Mouse (Mus musculus): ENCODE measurements around the gene Tshz3.
A peak's percentile ranks its signal among the peaks of the same experiment; 100 is the strongest.

The Tshz3 gene

DNA sequence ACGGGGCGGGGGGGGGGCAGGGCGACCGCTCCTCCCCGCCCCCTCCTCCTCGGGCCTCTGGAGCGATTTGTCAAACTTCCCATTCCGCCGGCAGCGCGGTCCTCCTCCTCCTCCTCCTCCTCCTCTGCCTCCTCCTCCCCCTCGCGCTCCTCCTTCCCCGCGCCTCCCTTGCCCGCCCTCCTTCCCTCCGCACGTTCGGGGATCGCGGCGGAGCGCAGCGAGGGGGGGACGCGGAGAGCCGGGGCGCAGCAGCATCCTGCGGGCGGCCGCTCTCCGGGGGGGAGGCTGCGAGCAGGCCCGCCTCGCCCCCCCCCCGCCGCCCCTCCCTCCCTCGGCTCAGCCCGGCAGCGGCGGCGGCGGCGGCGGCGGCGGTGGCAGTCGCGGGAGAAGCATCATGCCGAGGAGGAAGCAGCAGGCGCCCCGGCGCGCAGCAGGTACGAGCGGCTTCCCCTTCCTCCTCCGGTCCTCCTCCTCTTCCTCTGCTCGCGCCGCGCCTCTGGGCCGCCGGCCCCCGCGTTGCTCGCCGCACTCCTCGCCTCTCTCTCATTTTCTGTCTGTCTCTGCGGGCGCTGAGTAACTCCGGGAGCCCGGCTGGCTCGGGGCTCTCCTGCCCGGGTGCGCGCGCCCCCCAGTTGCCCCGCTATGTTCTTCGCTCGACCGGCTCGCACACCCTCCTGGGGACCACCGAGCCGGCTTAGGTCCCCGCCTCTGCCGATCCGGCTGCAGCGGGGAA lies at the start of gene Tshz3:
Tshz3 (plus strand) TSS at position 263 of the 733 bp plus-strand sequence.
- DNase-seq = peak; percentile 43 to 46

DNA sequence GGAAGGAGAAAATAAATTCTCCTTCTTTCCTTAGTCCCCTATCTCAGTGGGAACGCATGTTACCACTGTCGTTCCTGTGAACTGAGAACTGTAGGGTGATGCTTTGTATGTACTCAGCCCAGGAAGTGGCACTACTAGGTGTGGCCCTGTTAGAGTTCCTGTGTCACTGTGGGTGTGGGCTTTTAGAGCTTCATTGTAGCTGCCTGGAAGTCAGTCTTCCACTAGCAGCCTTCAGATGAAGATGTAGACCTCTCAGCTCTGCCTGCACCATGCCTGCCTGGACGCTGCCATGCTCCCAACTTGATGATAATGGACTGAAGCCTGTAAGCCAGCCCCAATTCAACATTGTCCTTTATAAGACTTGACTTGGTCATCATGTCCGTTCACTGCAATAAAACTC lies 42.0 kb upstream of the Tshz3 start:
- no peak for DNase-seq

DNA sequence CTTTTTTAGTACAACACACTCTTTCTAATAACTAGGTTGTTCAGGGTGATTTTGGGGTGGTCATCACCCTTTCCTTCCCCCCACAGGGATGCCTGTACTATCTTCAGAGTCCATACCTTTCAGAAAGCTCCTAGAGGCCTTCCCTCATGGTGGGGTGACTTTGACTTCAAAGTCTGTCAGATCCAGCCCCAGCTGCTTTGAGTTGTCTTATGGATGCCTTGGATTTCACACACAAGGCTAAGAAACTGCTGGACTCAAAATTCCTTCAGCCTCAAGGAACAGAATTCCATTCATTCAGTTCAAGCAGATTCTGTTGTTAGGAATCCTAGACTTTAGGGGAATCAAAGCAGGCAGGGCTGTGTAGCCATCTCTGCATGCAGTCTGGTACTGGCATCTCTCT lies 41.5 kb upstream of the Tshz3 start:
- no peak for DNase-seq

DNA sequence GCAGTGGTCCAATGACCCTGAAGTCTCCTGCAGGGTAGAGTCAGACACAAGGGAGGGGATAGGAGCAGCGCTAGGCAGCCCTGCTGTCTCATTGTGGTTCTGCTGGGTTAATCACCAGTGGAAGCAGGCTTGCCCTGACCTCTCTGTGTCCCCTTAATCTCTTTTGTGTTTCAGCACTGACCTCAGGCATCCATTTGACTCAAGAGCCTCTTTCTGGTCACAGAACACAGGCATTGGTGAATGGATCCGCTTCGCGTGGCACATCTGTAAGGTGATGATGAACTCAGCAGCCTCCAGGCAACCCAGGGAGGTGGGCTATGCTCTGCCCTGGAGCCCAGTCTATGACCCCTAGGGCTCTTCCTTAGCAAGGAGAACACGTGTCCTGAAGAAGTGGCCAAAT lies 39.6 kb upstream of the Tshz3 start:
- no peak for DNase-seq

DNA sequence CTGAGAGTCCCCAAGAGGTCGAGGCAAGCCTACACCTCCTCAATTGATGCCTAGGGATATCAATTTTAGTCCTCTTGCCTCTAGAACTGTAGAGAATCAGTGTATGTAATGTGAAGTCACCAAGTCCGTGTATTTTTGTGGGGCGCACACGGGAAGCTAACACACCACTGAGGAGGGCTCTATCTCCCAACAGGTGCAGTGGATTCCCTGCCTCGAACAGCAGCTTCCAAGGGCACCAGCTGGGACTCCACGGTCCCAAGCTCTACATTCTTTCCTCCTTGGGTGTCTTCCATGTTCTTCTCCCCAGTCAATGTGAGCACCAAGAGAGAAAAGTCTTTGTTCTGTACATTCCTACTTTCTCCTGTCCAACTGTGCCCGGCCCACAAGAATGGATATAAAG lies 38.7 kb upstream of the Tshz3 start:
- no peak for DNase-seq

DNA sequence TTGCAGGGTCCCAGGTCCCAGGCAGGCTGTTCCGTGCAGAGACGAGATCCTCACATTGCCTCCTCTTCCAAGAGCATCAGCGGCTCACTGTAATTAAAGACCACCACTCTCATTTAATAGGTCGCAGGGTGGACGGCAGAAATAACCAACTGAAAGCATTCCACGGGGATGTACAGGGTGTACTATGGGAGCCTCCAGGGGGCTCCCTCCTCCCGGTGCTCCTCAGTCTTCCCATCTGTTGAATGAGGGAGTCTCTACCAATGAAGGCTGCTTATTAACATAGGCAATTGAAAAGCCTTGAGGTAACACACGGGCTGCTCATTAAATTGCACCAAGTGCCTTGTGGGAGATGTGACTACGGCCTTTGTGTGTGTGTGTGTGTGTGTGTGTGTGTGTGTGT lies 37.3 kb upstream of the Tshz3 start:
- DNase-seq = no peak

DNA sequence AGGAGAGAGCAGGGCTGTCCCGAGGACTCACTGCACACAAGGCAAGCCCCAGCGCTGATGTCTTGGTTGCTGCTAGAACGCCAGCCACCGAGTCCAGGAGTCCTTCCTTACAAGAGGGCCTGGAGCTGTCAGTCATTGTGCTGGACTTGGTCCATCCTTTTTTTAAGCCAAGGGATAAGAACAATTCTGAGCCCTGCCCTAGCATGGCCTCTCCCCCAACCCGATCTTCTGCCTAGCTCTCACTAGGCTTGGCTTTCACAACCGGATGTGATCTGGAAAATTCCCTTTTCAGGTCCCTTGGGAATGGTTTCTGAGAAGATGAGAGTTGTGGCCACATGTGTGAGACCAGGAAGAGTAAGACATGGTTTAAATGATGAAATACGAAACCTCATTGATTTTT lies 34.5 kb upstream of the Tshz3 start:
- peak in 1 of 2 experiments; percentile 1 for DNase-seq

DNA sequence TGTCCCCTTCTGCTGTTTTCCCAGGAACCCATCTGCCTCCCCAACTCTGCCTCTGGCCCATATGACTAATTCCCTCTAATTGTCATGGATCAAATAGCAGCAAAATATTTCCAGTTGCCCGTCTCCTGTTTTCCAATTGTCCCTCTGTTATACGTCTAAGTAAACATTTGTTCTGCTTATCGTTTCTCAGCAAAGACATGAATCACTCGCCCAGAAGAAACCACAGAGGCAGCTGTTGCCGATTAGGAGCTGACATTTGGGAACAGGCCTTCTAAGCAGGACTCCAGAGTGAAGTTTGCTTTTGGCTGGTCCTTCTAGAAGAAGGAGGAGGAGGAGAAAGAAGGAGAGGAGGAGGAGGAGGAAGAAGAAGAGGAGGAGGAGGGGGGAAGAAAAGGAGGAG lies 30.2 kb upstream of the Tshz3 start:
- DNase-seq = no peak

DNA sequence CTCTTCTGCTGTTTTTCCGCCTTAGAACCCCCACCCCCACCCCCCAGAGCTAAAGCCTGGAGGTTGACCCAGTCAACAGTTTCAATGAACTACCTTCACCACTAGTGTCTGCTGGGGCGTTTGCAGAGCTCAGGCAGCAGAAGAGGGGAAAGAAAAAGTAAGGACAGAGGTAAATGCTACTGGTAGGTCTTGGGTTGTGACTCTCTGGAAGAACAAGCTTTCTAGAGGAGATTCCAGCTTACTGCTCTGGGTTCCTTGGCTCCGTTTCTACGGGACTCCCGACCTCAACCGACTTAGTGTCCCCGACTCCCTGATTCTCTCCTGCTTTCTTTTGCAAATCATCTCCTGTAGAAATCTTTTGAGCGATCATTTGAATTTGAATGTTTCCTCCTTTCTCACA lies 19.9 kb upstream of the Tshz3 start:
- no peak for DNase-seq

DNA sequence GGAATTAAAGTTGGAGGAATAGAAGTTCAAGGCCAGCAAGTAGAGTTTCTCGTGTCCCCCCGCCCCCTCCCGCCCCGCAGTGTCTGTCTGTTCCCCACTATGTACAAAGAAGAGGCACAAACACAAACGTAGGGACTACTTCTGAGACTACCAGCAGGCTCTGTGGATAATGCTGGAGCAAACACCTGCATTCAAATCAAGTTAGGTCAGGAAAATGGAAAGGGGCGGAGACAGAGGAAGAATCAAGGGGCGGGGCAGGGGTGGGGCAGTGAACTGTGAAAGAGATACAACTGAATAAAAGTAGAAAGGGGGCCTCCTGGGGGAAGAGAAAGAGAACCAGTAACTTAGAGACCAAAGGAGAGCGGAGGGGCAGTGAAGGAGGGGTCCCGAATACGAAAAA lies 19.4 kb upstream of the Tshz3 start:
- DNase-seq = no peak

DNA sequence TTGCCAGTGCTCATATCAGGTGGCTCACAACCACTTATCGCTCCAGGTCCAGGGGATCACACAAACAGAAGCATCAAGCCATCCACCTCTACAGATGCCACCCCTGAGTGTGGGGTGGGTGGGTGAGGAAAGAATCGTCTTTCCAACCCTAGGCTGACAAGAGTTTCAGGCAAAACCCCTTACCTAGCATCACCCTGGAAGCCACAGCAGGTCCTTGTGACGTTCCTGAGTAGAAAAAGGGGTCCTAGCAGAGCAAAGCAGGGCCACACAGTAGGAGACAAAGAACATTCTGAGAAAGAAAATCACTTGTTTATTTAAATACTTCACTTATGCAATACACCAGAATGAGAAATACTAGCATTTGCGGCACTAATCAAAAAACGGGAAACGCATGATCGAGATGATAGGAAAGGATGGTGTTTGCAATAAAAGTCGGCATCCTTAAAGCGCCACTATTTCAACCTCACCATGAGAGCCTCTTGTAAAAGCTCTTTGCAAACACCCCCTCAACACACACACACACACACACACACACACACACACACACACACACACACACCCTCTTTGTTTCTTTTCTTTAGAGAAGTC lies 18.8 kb upstream of the Tshz3 start:
- no peak for DNase-seq

DNA sequence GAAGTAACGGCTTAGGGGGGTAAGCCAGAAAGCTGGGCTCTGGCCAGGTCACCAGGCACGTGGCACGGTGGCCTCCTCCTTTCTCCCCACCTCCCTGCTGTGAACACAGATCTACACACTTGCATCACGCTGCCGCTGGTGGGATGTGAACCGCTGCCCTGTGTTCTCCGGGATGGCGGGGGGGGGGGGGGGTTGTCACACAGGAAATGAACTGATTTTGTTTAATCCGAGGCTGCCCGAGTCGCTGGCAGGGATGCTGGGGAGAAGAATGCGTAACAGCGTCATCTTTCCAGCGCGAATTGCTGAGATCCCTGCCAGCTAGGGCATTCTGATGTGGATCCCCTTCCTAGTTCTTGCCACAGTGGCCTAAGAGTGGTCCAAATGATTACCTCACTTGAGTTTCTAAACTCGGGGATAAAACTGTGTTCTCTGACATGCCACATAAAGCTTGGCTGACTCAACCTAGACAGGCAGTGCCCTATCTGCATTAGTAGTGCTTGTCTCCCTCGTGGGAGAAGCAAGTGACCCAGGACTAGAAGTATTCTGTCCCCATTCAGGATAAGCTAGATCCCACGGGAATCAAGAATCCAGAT lies 18.0 kb upstream of the Tshz3 start:
- no peak for DNase-seq

DNA sequence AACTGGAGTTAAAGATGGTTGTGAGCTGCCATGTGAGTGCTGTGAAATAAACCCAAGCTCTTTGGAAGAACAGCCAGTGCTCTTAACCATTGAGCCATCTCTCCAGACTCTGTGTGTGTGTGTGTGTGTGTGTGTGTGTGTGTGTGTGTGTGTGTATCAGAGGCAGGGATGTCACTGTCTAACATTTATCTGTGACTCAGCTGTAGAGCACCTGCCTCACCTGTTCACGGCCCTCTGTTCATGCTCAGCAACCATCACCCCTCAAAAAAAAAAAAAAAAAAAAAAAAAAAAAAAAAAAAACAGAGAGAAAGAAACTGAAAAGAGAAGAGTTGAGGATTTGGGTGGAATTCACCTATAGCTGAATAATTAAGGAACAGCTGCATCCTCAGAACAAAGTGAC lies 10.4 kb upstream of the Tshz3 start:
- no peak for DNase-seq

DNA sequence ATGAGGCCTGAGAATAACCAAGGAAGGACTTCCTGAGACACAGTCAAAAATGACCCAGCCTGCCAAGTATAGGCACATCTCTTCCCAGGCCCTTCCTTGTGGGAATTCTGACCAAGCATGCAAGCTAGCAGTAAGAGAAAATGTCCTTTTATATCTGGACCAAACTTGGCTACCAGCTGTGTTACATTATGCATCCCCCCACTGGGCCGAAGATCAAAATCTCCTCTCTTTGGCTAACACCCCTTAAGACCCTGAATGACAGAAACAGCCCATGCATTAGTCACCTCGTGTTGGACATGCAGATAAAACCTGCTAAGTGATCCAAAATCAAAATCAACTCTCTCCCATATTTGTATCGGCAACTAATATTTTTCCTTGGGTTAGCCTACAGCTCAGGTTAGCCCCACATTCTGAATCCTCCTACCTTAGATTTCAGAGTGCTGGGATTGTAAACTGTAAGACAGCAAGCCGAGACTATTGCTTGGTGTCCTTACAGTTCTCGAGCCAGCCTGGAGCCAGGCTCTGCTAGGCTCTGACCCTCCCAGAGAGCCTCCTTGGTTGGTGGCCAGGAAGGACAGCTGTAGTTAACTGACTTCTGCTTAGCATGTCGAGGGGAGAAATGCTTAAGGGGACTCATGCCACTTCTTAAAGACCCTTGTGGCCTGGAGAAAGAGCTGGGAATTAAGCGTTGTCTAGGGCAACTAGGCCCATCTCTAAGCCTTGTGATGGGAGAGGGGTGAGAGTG lies 8.7 kb upstream of the Tshz3 start:
- no peak for DNase-seq

DNA sequence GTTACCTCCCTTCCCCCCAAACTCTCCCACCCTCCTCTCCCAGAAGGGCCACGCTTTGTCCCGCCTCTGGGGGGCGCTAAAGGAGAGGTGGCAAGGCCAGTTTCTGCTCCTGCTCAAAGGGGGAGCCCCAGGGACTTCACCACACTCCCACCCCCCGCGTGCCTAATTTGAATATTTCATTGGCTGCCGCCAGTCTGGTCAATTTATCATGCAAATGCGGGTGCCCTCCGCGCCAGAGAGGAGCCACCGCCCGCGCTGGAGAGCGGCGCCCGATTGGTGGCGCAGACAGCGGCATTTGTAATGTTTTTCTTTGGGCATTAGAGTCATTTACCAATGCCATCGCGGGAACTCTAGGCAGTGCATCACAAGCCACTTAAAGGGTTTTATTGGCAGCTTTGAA lies 7.4 kb upstream of the Tshz3 start:
- no peak for DNase-seq

DNA sequence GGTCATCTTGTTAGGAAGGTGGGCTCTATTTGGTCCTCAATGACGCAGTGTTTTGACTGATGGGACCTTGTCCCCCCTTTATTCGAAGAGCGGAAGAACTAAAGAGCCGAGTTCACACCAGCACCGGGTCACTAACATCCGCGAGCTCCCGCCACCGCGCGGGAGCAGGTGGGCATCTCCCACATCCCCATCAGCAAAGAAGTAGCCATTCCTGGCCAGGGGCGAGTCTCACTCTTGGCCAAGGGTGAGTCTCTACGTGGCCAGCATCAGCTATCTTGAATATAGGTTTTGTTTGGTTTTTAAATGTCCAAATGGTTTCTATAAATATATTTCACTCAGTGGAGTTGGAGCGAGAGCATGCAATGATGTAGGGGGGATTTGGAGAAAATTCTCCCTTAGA lies 6.3 kb upstream of the Tshz3 start:
- no peak for DNase-seq

DNA sequence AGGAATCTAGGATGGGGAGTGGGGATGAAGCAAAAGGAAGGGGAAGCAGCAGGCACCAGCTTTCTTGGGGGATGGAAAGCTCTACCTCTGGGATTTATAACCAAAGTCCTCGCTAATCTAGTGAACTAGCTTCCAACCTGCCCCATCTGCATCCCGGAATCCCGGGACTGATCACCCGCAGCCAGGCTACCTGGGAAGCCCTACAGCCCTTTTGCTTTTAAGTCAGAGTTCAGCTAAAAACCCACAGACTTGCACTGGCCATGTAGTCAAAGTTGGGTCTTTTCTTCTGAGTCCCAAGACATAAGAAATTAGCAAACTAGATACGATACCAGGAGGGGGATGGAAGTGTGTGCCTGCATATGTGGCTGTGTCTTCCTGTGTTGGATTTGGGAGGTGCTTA lies 5.5 kb upstream of the Tshz3 start:
- no peak for DNase-seq

DNA sequence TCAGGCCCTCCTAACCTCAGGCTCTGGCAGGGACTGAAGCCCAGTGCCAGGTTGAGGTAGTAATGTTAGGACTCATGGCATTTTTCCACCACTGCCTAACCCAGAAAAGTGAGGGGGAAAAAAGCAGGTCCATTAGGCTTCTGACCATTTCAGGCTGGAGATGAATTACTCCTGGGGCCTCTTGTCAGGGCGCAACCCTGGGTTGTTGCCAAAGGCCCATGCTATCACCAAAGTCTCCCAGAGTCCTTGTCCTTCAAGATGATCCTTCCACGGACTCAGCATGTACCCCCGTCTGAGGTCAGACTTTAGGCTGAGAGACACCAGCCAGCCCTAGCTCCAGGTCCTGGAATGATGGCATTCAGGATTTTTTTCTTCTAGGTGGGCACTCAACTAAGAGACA lies 4.8 kb upstream of the Tshz3 start:
- DNase-seq = no peak

DNA sequence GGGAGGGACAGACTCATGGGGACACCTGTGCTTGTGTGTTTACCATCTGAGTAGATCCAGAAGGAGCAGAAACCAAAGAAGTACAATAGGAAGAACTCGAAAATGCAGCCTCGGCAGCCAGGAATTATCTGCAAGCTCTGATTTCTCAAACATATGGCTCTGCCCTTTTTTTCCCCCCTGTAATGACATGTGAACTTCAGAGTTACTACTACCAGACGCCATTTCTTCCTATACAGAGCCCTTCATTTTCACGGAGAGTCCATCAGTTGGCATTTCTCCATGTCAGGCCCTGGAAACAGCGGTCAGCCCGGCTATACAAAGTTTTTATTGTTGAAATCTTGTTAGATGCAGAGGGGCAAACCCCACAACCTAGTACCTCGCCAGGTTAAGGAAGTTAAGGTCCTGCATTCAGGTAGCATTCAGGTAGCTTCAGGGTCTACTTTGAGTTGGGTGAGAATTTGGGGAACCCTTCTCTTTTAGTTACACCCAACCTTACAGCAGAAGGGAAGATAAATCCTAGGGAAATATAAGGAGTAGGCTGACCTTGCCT lies 3.2 kb upstream of the Tshz3 start:
- no peak for DNase-seq

DNA sequence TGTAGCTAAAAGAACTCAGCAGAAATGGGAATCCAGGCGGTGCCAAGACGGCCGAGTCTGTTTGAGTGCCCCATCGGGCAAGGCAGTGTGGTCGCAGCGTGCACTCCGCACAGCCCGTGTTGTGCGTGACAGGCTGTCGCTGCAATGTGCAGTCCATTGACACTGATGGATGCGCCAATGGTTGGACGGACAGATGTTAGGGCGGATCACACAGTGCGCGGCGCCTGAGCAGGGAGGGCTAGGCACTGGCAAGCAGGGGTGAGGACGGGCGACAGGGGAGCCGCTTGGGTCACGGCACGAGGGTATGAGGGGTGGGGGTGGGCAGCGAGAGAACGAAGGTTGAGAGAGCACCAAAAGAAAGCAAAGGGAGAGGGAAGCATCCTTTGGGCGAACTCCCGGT lies 2.6 kb upstream of the Tshz3 start:
- no peak for DNase-seq

DNA sequence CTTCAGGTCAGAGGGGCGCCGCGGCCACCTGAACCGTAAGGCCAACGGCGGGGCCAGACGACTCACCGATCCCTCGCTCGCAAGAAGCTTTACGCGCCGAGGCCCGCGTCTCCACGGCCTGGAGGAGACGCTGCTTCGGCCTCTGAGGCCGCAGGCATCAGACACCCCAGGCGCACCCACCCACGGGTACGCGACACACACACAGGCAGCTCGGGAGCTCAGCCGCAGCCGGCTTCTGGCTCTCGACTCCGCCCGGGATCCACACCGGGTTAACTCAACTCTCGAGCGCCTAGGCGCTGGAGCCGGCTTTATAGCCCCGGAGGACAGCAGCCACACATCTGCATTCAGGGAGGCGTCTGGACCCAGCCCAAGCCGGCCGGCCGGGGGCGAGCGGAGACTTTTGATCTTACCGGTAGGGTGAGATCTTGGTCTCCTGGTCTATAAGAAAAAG lies 2.1 kb upstream of the Tshz3 start:
- DNase-seq = peak; percentile 17 to 30

DNA sequence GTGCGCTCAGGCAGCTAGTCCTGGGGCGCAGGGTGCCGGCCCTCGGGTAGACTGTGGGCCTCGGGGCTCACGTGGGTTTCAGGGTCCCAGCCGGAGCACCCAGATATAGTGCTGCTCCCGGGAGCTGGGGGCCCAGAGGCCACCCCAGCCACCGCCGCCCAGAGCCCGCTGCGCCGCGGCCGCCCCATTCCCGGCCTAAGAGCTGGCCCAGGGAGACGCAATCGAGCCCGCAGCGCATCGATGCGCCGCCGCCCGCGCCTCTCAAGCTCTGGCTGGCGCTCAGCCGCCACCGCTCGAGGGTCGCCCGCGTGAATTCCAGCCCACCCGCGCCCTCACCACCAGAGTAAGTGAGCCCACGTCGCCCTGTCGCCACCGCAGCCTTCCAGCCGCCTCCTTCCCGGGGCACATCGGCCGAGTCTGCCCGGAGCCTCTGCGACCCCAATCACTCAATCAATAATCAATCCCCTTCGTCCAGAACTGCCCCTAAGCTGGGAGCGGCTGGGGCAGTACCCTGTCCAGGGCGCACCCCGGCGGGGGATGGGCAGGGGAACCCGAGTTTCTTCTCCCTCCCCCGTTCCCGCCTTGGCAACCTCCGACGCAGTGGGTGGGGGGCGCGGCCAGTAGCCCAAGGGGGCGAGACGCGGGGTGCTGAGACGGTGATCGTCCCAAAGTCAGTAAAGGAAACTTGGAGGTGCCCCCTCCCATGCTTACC lies 1.4 kb upstream of the Tshz3 start:
- peak in 1 of 2 experiments; percentile 48 for DNase-seq
